Mouse (Mus musculus): ENCODE measurements at regions not wholly inside any gene's neighbourhood (a gene's known extent, or its start where the extent isn't known, plus 50 kb on each side); places are given as distances from the start of the nearest gene placed in this dataset.

GRCm38 (mm10) chr19:19229305-19229994 is 118.5 kb upstream of the Rorb start:
- no peak for TF ChIP-seq CTCF (conservative IDR thresholded peaks at IDR 0.05; ENCODE audit: low read length)
- no peak for TF ChIP-seq NANOG (IDR thresholded peaks at IDR 0.05; ENCODE audit: borderline replicate concordance, low read length)
